25 mouse cellular contexts compared by ENCODE assay signal in the genomic region with DNA sequence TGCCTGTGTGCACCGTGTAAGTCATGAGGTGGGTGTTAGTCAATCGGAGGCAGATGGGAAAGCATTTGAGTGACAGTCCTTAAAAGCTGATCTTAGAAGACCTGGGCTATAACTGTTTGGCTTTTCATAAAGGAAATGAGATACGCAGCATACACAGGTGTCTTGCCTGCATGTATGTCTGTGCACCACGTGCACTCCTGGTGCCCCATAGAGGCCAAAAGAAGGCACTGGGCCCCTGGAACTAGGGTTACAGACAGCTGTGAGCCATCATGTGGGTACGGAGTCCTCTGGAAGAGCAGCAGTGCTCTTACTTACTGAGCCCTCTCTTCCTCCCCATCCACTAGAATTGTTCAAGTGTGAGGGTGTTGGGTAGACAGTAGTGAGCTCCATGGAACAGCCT. TPM values are rescaled to one million over a fixed set of nuclear protein-coding genes. Genes with fewer than 3 reads are reported as not detected.
A peak's percentile ranks its signal among the peaks of the same experiment; 100 is the strongest.
DNase-seq lines count a peak whose midpoint lies in the region; ATAC-seq and TF ChIP-seq lines count a peak whose summit lies in the region.
"Had no signal": no experiment of that assay in that cellular context is flagged by ENCODE, and none has a peak within 500 bp of the region (broad histone marks: within the 10 kb centered on the region; RNA-seq: fewer than 3 reads in every experiment).

No protein-coding gene starts in this region.

- TF ChIP-seq EP300 in heart, postnatal 0 days (IDR thresholded peaks at IDR 0.05; ENCODE audit: low read depth), result no peak

- peaks cover 53% of the 10 kb centered on the region for H3K4me1 ChIP-seq in heart, embryonic 11.5 days (ENCODE audit: control insufficient read depth, insufficient read depth, low read length)
- peaks cover 42% of the 10 kb centered on the region for H3K4me1 ChIP-seq in heart, postnatal 0 days (ENCODE audit: control insufficient read depth, insufficient read depth)
- peaks cover 49% of the 10 kb centered on the region for H3K4me1 ChIP-seq in embryonic facial prominence, embryonic 10.5 days
- H3K4me1 ChIP-seq: embryonic facial prominence, embryonic 13.5 days; liver, embryonic 12.5 days had no signal

- no peak for ATAC-seq in heart, embryonic 11.5 days (replicated peaks; ENCODE audit: insufficient number of reproducible peaks, low FRiP score, low TSS enrichment)
- no peak for ATAC-seq in heart, postnatal 0 days (ENCODE audit: insufficient read depth, low read depth)
- ATAC-seq: forebrain, embryonic 15.5 days; intestine, postnatal 0 days; liver, embryonic 12.5 days; liver, postnatal 0 days; lung, postnatal 0 days had no signal

- H3K27me3 ChIP-seq in heart, embryonic 11.5 days (ENCODE audit: control insufficient read depth, insufficient read depth, low read length), result no peaks in the 10 kb centered on the region
- no peaks in the 10 kb centered on the region for H3K27me3 ChIP-seq in heart, postnatal 0 days (ENCODE audit: control insufficient read depth, insufficient read depth, low read length)
- peaks cover 15% of the 10 kb centered on the region for H3K27me3 ChIP-seq in embryonic facial prominence, embryonic 10.5 days (replicated peaks; ENCODE audit: low read depth, poor library complexity, severe bottlenecking)
- H3K27me3 ChIP-seq: embryonic facial prominence, embryonic 13.5 days; forebrain, embryonic 15.5 days; midbrain, embryonic 13.5 days; neural tube, embryonic 13.5 days had no signal

- H3K27ac ChIP-seq in heart, embryonic 11.5 days (ENCODE audit: low read depth, low read length), result peak overlapping the region; percentile 76; the same call in 1 of the 2 replicates
- peak overlapping the region; percentile 95; the same call in 1 of the 2 replicates for H3K27ac ChIP-seq in heart, postnatal 0 days (ENCODE audit: low read depth)
- H3K27ac ChIP-seq in embryonic facial prominence, embryonic 10.5 days (replicated peaks), result 0 out of 2 replicates have a peak overlapping the region, but pooled peaks have one; percentile 54
- H3K27ac ChIP-seq: embryonic facial prominence, embryonic 13.5 days; forebrain, embryonic 10.5 days; forebrain, embryonic 15.5 days; liver, embryonic 12.5 days; macrophage; midbrain, embryonic 13.5 days; neural tube, embryonic 13.5 days had no signal

- no peaks in the 10 kb centered on the region for H3K9me3 ChIP-seq in heart, embryonic 11.5 days (replicated peaks; ENCODE audit: control insufficient read depth, low read length)
- H3K9me3 ChIP-seq in heart, postnatal 0 days (replicated peaks; ENCODE audit: control insufficient read depth, low read length), result no peaks in the 10 kb centered on the region
- H3K9me3 ChIP-seq in embryonic facial prominence, embryonic 10.5 days, result no peaks in the 10 kb centered on the region
- H3K9me3 ChIP-seq: embryonic facial prominence, embryonic 13.5 days; forebrain, embryonic 10.5 days; forebrain, embryonic 15.5 days; liver, embryonic 12.5 days; midbrain, embryonic 13.5 days; neural tube, embryonic 13.5 days had no signal

- no peaks in the 10 kb centered on the region; the same call in 1 of the 2 replicates for H3K36me3 ChIP-seq in heart, embryonic 11.5 days (ENCODE audit: control insufficient read depth, insufficient read depth, low read length)
- no peaks in the 10 kb centered on the region for H3K36me3 ChIP-seq in heart, postnatal 0 days (replicated peaks; ENCODE audit: control insufficient read depth, insufficient read depth, low read length)
- peaks cover 16% of the 10 kb centered on the region for H3K36me3 ChIP-seq in embryonic facial prominence, embryonic 10.5 days (replicated peaks)
- H3K36me3 ChIP-seq: embryonic facial prominence, embryonic 13.5 days; forebrain, embryonic 15.5 days; G1E; liver, embryonic 12.5 days had no signal

- H3K4me2 ChIP-seq in heart, embryonic 11.5 days, result no peak overlapping the region
- H3K4me2 ChIP-seq in heart, postnatal 0 days (ENCODE audit: low read depth, low read length), result no peak overlapping the region
- H3K4me2 ChIP-seq: embryonic facial prominence, embryonic 13.5 days; forebrain, embryonic 15.5 days; liver, embryonic 12.5 days; midbrain, embryonic 13.5 days; neural tube, embryonic 13.5 days had no signal

- no peak for TF ChIP-seq CTCF in heart, postnatal 0 days (IDR thresholded peaks at IDR 0.05; ENCODE audit: low read depth)

- no peak overlapping the region for H3K4me3 ChIP-seq in heart, embryonic 11.5 days (ENCODE audit: low read depth, low read length)
- H3K4me3 ChIP-seq in heart, postnatal 0 days (ENCODE audit: low read depth, low read length), result no peak overlapping the region
- H3K4me3 ChIP-seq in embryonic facial prominence, embryonic 10.5 days, result no peak overlapping the region
- H3K4me3 ChIP-seq: embryonic facial prominence, embryonic 13.5 days; forebrain, embryonic 10.5 days; forebrain, embryonic 15.5 days; liver, embryonic 12.5 days; midbrain, embryonic 13.5 days; neural tube, embryonic 13.5 days had no signal

- H3K9ac ChIP-seq in heart, embryonic 11.5 days (ENCODE audit: low read depth, low read length), result 0 out of 2 replicates have a peak overlapping the region, but pooled peaks have one; percentile 28
- no peak overlapping the region for H3K9ac ChIP-seq in heart, postnatal 0 days (replicated peaks; ENCODE audit: low read depth, low read length)
- H3K9ac ChIP-seq: embryonic facial prominence, embryonic 13.5 days; forebrain, embryonic 15.5 days; liver, embryonic 12.5 days; liver, postnatal 0 days; midbrain, embryonic 13.5 days; neural tube, embryonic 13.5 days had no signal

- 70% methylated on average over 5 of the region's 5 CpGs for WGBS in heart, embryonic 11.5 days (ENCODE audit: insufficient replicate concordance)
- WGBS in heart, postnatal 0 days, result 74% methylated on average over 5 of the region's 5 CpGs
- 89% methylated on average over 5 of the region's 5 CpGs for WGBS in embryonic facial prominence, embryonic 10.5 days

- DNase-seq in heart, adult 11 months, result no peak
- no peak for DNase-seq in heart, postnatal 0 days (ENCODE audit: low spot score)
- DNase-seq in heart, postnatal 4 days, result no peak
- no peak for DNase-seq in embryonic facial prominence, embryonic 10.5 days (ENCODE audit: low spot score)
- peak; percentile 72 for DNase-seq in thymus, postnatal 14 days
- no peak for DNase-seq in embryo, embryonic 11 days
- DNase-seq: adrenal gland, postnatal 10 days; cerebellum, adult 9-10 months; cerebellum, postnatal 36 days; gastrocnemius, postnatal 25 days; heart, adult 18-20 months; kidney, adult 9 months; kidney, postnatal 10 days; liver, postnatal 0 days had no signal

RNA-seq across cellular contexts. Expression of a gene that starts 56.1 kb away (rescaled TPM):
- polyA plus RNA-seq in heart, embryonic 11.5 days (2014; fragmentation: Nextera tagmentation; extraction: Ambion mirVana), result 31.3 and 33.7 TPM in 2 replicates
- total RNA-seq in heart, postnatal 0 days (2014; rRNA removed; ENCODE audit: low replicate concordance), result 27.3 and 89.9 TPM in 2 replicates
- 12.8 and 14.4 TPM in 2 replicates for polyA plus RNA-seq in heart, postnatal 0 days (2015; fragmentation: Nextera tagmentation; extraction: Ambion mirVana)
- total RNA-seq in heart, postnatal 4 days (2021), result 10 to 100 TPM; 22.0 to 28.3 TPM
- polyA plus RNA-seq in embryonic facial prominence, embryonic 10.5 days (2016; fragmentation: Nextera tagmentation; extraction: Ambion mirVana), result 16.7 and 17.5 TPM in 2 replicates
- polyA plus RNA-seq: G1E had no signal
